Mouse (Mus musculus) bone marrow macrophage, adult 2 months (primary cell): ENCODE results near the gene Cdc37l1.

Experiments used
- CTCF ChIP-seq: IDR thresholded peaks from 2 replicates; pipeline ENCODE4 v1.5.1; 2012; ENCODE audit warnings: low read depth, mild to moderate bottlenecking, low read length, moderate library complexity
- POLR2A ChIP-seq: IDR thresholded peaks from 2 replicates; pipeline ENCODE4 v1.6.1; 2012; ENCODE audit warnings: mild to moderate bottlenecking, low read depth, low read length, borderline replicate concordance

- no peak for TF ChIP-seq CTCF
- TF ChIP-seq POLR2A: no peak
Observed at GRCm38 (mm10) chr19:29039334-29039733, 49.2 kb downstream of the Cdc37l1 start.
